Comparison of ENCODE assay signal across 17 mouse cellular contexts in genomic region chr7:143027196-143027595, GRCm38 (mm10). TPM values are rescaled to one million over a fixed set of nuclear protein-coding genes. Genes with fewer than 3 reads are reported as not detected.
DNase-seq lines count a peak whose midpoint lies in the region; ATAC-seq lines count a peak whose summit lies in the region.
"Had no signal": no experiment of that assay in that cellular context is flagged by ENCODE, and none has a peak within 500 bp of the region (broad histone marks: within the 10 kb centered on the region; RNA-seq: fewer than 3 reads in every experiment).

No protein-coding gene starts in this region.

- DNase-seq in cerebellum, postnatal 14 days: peak; percentile 57 to 60
- DNase-seq in cerebellum, postnatal 36 days: no peak
- DNase-seq in heart, adult 9 months (ENCODE audit: low spot score in 2 of 2): no peak
- DNase-seq in midbrain, embryonic 11.5 days (ENCODE audit: low spot score, missing footprints): peak; percentile 17
- no peak for DNase-seq in midbrain, embryonic 14.5 days
- no peak for DNase-seq in kidney, postnatal 10 days
- DNase-seq: adrenal gland, postnatal 10 days; cerebellum, adult 11-12 months; cerebellum, adult 9-11 months; gastrocnemius, postnatal 36 days; heart, adult 2 months; kidney, adult 18-20 months had no signal

- H3K4me2 ChIP-seq in heart, embryonic 15.5 days: no peak overlapping the region
- no peak overlapping the region for H3K4me2 ChIP-seq in midbrain, embryonic 11.5 days
- H3K4me2 ChIP-seq in midbrain, embryonic 14.5 days (ENCODE audit: low read length): no peak overlapping the region
- H3K4me2 ChIP-seq: embryonic facial prominence, embryonic 13.5 days; forebrain, embryonic 13.5 days; hindbrain, embryonic 13.5 days; intestine, embryonic 15.5 days had no signal

- no peaks in the 10 kb centered on the region for H3K36me3 ChIP-seq in heart, embryonic 15.5 days
- no peaks in the 10 kb centered on the region for H3K36me3 ChIP-seq in midbrain, embryonic 11.5 days (ENCODE audit: control insufficient read depth, insufficient read depth, low read length)
- no peaks in the 10 kb centered on the region for H3K36me3 ChIP-seq in midbrain, embryonic 14.5 days (ENCODE audit: control insufficient read depth, insufficient read depth, low read length)
- H3K36me3 ChIP-seq: intestine, embryonic 15.5 days had no signal

- no peak for ATAC-seq in heart, embryonic 15.5 days (replicated peaks; ENCODE audit: insufficient number of reproducible peaks, insufficient read depth, low FRiP score, low read depth)
- ATAC-seq in midbrain, embryonic 11.5 days (ENCODE audit: low FRiP score): no peak
- no peak for ATAC-seq in midbrain, embryonic 14.5 days (ENCODE audit: low FRiP score, low TSS enrichment)
- ATAC-seq: forebrain, embryonic 13.5 days; intestine, embryonic 15.5 days had no signal

- no peak overlapping the region for H3K9ac ChIP-seq in heart, embryonic 15.5 days
- H3K9ac ChIP-seq in midbrain, embryonic 11.5 days (ENCODE audit: low read length): no peak overlapping the region
- no peak overlapping the region for H3K9ac ChIP-seq in midbrain, embryonic 14.5 days (replicated peaks; ENCODE audit: low read length)
- H3K9ac ChIP-seq: embryonic facial prominence, embryonic 13.5 days; forebrain, embryonic 13.5 days; intestine, embryonic 15.5 days had no signal

- no peak overlapping the region for H3K4me3 ChIP-seq in heart, embryonic 15.5 days
- H3K4me3 ChIP-seq in midbrain, embryonic 11.5 days (ENCODE audit: low read depth, low read length): no peak overlapping the region
- no peak overlapping the region for H3K4me3 ChIP-seq in midbrain, embryonic 14.5 days (replicated peaks; ENCODE audit: low read depth, low read length)
- H3K4me3 ChIP-seq: embryonic facial prominence, embryonic 13.5 days; forebrain, embryonic 13.5 days; heart, adult 2 months; hindbrain, embryonic 13.5 days; intestine, embryonic 15.5 days had no signal

- peak overlapping the region; percentile 18; the same call in 1 of the 2 replicates for H3K27ac ChIP-seq in heart, embryonic 15.5 days
- H3K27ac ChIP-seq in midbrain, embryonic 11.5 days (ENCODE audit: low read depth, low read length): no peak overlapping the region
- no peak overlapping the region for H3K27ac ChIP-seq in midbrain, embryonic 14.5 days (replicated peaks; ENCODE audit: low read depth, low read length)
- H3K27ac ChIP-seq: embryonic facial prominence, embryonic 13.5 days; forebrain, embryonic 13.5 days; heart, adult 2 months; hindbrain, embryonic 13.5 days; intestine, embryonic 15.5 days had no signal

- peaks cover 18% of the 10 kb centered on the region for H3K4me1 ChIP-seq in heart, embryonic 15.5 days (replicated peaks)
- H3K4me1 ChIP-seq in midbrain, embryonic 11.5 days (ENCODE audit: control insufficient read depth, insufficient read depth, low read length): no peaks in the 10 kb centered on the region
- H3K4me1 ChIP-seq in midbrain, embryonic 14.5 days (ENCODE audit: control insufficient read depth, insufficient read depth, low read length): no peaks in the 10 kb centered on the region
- H3K4me1 ChIP-seq: forebrain, embryonic 13.5 days; hindbrain, embryonic 13.5 days; intestine, embryonic 15.5 days had no signal

- 81% methylated on average over 4 of the region's 4 CpGs for WGBS in heart, embryonic 15.5 days
- 96% methylated on average over 4 of the region's 4 CpGs for WGBS in midbrain, embryonic 11.5 days
- WGBS in midbrain, embryonic 14.5 days: 98% methylated on average over 4 of the region's 4 CpGs

- H3K9me3 ChIP-seq in heart, embryonic 15.5 days (replicated peaks): no peaks in the 10 kb centered on the region
- H3K9me3 ChIP-seq in midbrain, embryonic 11.5 days (ENCODE audit: control insufficient read depth, low read length): no peaks in the 10 kb centered on the region
- no peaks in the 10 kb centered on the region for H3K9me3 ChIP-seq in midbrain, embryonic 14.5 days (ENCODE audit: control insufficient read depth, low read length)
- H3K9me3 ChIP-seq: embryonic facial prominence, embryonic 13.5 days; forebrain, embryonic 13.5 days; hindbrain, embryonic 13.5 days; intestine, embryonic 15.5 days had no signal

- no peaks in the 10 kb centered on the region for H3K27me3 ChIP-seq in heart, embryonic 15.5 days
- H3K27me3 ChIP-seq in midbrain, embryonic 11.5 days (ENCODE audit: control insufficient read depth, insufficient read depth, low read length): no peaks in the 10 kb centered on the region
- H3K27me3 ChIP-seq in midbrain, embryonic 14.5 days (ENCODE audit: control insufficient read depth, insufficient read depth, low read length): no peaks in the 10 kb centered on the region
- H3K27me3 ChIP-seq: embryonic facial prominence, embryonic 13.5 days; forebrain, embryonic 13.5 days; hindbrain, embryonic 13.5 days; intestine, embryonic 15.5 days had no signal

RNA-seq across cellular contexts. Expression of gene Tspan32, which starts 22.4 kb away (rescaled TPM):
- 2.4 and 3.7 TPM in 2 replicates for polyA plus RNA-seq in heart, embryonic 15.5 days (2015; fragmentation: Nextera tagmentation; extraction: Ambion mirVana)
- 5.0 and 6.2 TPM in 2 replicates for polyA plus RNA-seq in midbrain, embryonic 11.5 days (2014; fragmentation: Nextera tagmentation; extraction: Ambion mirVana)
- 0.27 and 0.57 TPM in 2 replicates for polyA plus RNA-seq in midbrain, embryonic 14.5 days (2014; fragmentation: Nextera tagmentation; extraction: Ambion mirVana)

RNA-seq across cellular contexts. Expression of gene Cd81, which starts 25.3 kb away (rescaled TPM):
- 780 and 813 TPM in 2 replicates for polyA plus RNA-seq in heart, embryonic 15.5 days (2015; fragmentation: Nextera tagmentation; extraction: Ambion mirVana)
- 256 and 276 TPM in 2 replicates for polyA plus RNA-seq in midbrain, embryonic 11.5 days (2014; fragmentation: Nextera tagmentation; extraction: Ambion mirVana)
- 316 and 322 TPM in 2 replicates for polyA plus RNA-seq in midbrain, embryonic 14.5 days (2014; fragmentation: Nextera tagmentation; extraction: Ambion mirVana)

RNA-seq across cellular contexts. Expression of gene Tssc4, which starts 41.9 kb away (rescaled TPM):
- 45.7 and 66.2 TPM in 2 replicates for polyA plus RNA-seq in heart, embryonic 15.5 days (2015; fragmentation: Nextera tagmentation; extraction: Ambion mirVana)
- polyA plus RNA-seq in midbrain, embryonic 11.5 days (2014; fragmentation: Nextera tagmentation; extraction: Ambion mirVana): 61.1 and 63.8 TPM in 2 replicates
- 70.4 and 102 TPM in 2 replicates for polyA plus RNA-seq in midbrain, embryonic 14.5 days (2014; fragmentation: Nextera tagmentation; extraction: Ambion mirVana)

RNA-seq across cellular contexts. Expression of gene Ascl2, which starts 58.1 kb away (rescaled TPM):
- 0.10 and 0.95 TPM in 2 replicates for polyA plus RNA-seq in heart, embryonic 15.5 days (2015; fragmentation: Nextera tagmentation; extraction: Ambion mirVana)
- polyA plus RNA-seq in midbrain, embryonic 11.5 days (2014; fragmentation: Nextera tagmentation; extraction: Ambion mirVana): 0.38 and 0.65 TPM in 2 replicates
- 0.47 and 0.61 TPM in 2 replicates for polyA plus RNA-seq in midbrain, embryonic 14.5 days (2014; fragmentation: Nextera tagmentation; extraction: Ambion mirVana)

Comparison
In these comparisons a context has a peak if more than half of its experiments do, and no peak if none do; other contexts are left out.
1. DNase-seq: peak in cerebellum, postnatal 14 days (2 of 2) and midbrain, embryonic 11.5 days (single experiment); none in cerebellum, postnatal 36 days (0 of 2), heart, adult 9 months (0 of 2), midbrain, embryonic 14.5 days (single experiment) and kidney, postnatal 10 days (single experiment).